Mouse (Mus musculus) MEL (cell line): ENCODE measurements around the gene Cpne8.

Experiments used
- BHLHE40 ChIP-seq: IDR thresholded peaks from 2 replicates; pipeline ENCODE4 v1.6.1; 2012; ENCODE audit warnings: low read depth, mild to moderate bottlenecking, inconsistent platforms, low read length, improper control_type of control experiment, borderline replicate concordance
- GATA1 ChIP-seq: IDR thresholded peaks from 2 replicates; pipeline ENCODE4 v1.6.1; 2011; ENCODE audit warnings: low read depth, low read length, improper control_type of control experiment
- MAFK ChIP-seq: IDR thresholded peaks from 2 replicates; pipeline ENCODE4 v1.6.1; 2011; ENCODE audit warnings: low read depth, mild to moderate bottlenecking, low read length, improper control_type of control experiment, borderline replicate concordance
- POLR2A ChIP-seq, 2 experiments: IDR thresholded peaks; 2 replicates each; pipeline ENCODE4 v1.6.1; 2011 to 2012; ENCODE audit warnings: low read length in 2 of 2, mild to moderate bottlenecking in 2 of 2, control low read depth in 1 of 2, improper control_type of control experiment in 1 of 2, low read depth in 1 of 2, moderate library complexity in 1 of 2; ENCODE audit not compliant: control insufficient read depth in 1 of 2, insufficient read depth in 1 of 2, poor library complexity in 1 of 2
- ZMIZ1 ChIP-seq: IDR thresholded peaks from 2 replicates; pipeline ENCODE4 v1.6.1; 2012; ENCODE audit warnings: low read depth, mild to moderate bottlenecking, inconsistent platforms, low read length, improper control_type of control experiment, moderate library complexity

GRCm38 (mm10) chr15:90624201-90624600 lies 55.0 kb downstream of the Cpne8 start:
- TF ChIP-seq POLR2A (IDR thresholded peaks at IDR 0.05; ENCODE audit: control insufficient read depth in 1 of 2, insufficient read depth in 1 of 2, low read depth in 1 of 2, low read length in 2 of 2, poor library complexity in 1 of 2) = no peak
- no peak for TF ChIP-seq BHLHE40
- no peak for TF ChIP-seq ZMIZ1
- TF ChIP-seq GATA1 = no peak
- TF ChIP-seq MAFK = no peak
